Mouse (Mus musculus) MEL (cell line): ENCODE results near the gene Thada. TPM values are rescaled to one million over a fixed set of nuclear protein-coding genes. Genes with fewer than 3 reads are reported as not detected.

Experiments used
- DNase-seq: peaks from one replicate; pipeline ENCODE4 v3.0.0; 2011; ENCODE audit warnings: low read depth, low spot score
- H3K27ac ChIP-seq: 2 replicates; pipeline ENCODE4 v1.5.1; 2012; ENCODE audit warnings: low read depth, mild to moderate bottlenecking, control low read depth, low read length, moderate library complexity; ENCODE audit not compliant: control insufficient read depth
- H3K27me3 ChIP-seq, 2 experiments: fragments of 150-350 bp in 1 of 2; sonication (generic) in 1 of 2; 2 replicates each; pipeline ENCODE4 v1.6.1; 2012; ENCODE audit warnings: low read length in 2 of 2, mild to moderate bottlenecking in 2 of 2, improper control_type of control experiment in 1 of 2, moderate library complexity in 1 of 2; ENCODE audit not compliant: insufficient read depth in 2 of 2, control insufficient read depth in 1 of 2
- H3K36me3 ChIP-seq, 2 experiments: 2 replicates each; pipeline ENCODE4 v1.6.1; 2012 to 2014; ENCODE audit warnings: low read length in 2 of 2, improper control_type of control experiment in 1 of 2, inconsistent platforms in 1 of 2, mild to moderate bottlenecking in 1 of 2; ENCODE audit not compliant: insufficient read depth in 2 of 2, control insufficient read depth in 1 of 2
- H3K4me1 ChIP-seq, 2 experiments: fragments of 150-350 bp in 1 of 2; sonication (generic) in 1 of 2; 2 replicates each; pipeline ENCODE4 v1.6.1; 2012; ENCODE audit warnings: low read length in 2 of 2, improper control_type of control experiment in 1 of 2, mild to moderate bottlenecking in 1 of 2; ENCODE audit not compliant: insufficient read depth in 2 of 2, control insufficient read depth in 1 of 2
- H3K4me3 ChIP-seq, 2 experiments: fragments of 150-350 bp in 1 of 2; sonication (generic) in 1 of 2; 2 replicates each; pipeline ENCODE4 v1.5.1; 2012; ENCODE audit warnings: low read depth in 2 of 2, low read length in 2 of 2, mild to moderate bottlenecking in 2 of 2, moderate library complexity in 2 of 2, control low read depth in 1 of 2, improper control_type of control experiment in 1 of 2; ENCODE audit not compliant: control insufficient read depth in 1 of 2, insufficient read depth in 1 of 2
- H3K79me2 ChIP-seq: 2 replicates; pipeline ENCODE4 v1.6.1; 2012; ENCODE audit warnings: mild to moderate bottlenecking, low read length, moderate library complexity; ENCODE audit not compliant: control insufficient read depth, poor library complexity, insufficient read depth
- H3K9ac ChIP-seq: 2 replicates; pipeline ENCODE4 v1.6.1; 2012; ENCODE audit warnings: low read depth, mild to moderate bottlenecking, control low read depth, low read length, moderate library complexity; ENCODE audit not compliant: control insufficient read depth, poor library complexity, severe bottlenecking
- H3K9me3 ChIP-seq: fragments of 150-350 bp; sonication (generic); replicated peaks from 2 replicates; pipeline ENCODE4 v1.6.1; 2012; ENCODE audit warnings: mild to moderate bottlenecking, low read length, improper control_type of control experiment, moderate library complexity; ENCODE audit not compliant: insufficient read depth
- BHLHE40 ChIP-seq: IDR thresholded peaks from 2 replicates; pipeline ENCODE4 v1.6.1; 2012; ENCODE audit warnings: low read depth, mild to moderate bottlenecking, inconsistent platforms, low read length, improper control_type of control experiment, borderline replicate concordance
- CTCF ChIP-seq, 3 experiments: IDR thresholded peaks in 2 of 3; conservative IDR thresholded peaks in 1 of 3; 2 replicates each; pipeline ENCODE4 v1.5.1; 2011 to 2012; ENCODE audit warnings: low read length in 3 of 3, low read depth in 2 of 3, mild to moderate bottlenecking in 2 of 3, improper control_type of control experiment in 1 of 3, inconsistent platforms in 1 of 3, mixed read lengths in 1 of 3, moderate library complexity in 1 of 3; ENCODE audit not compliant: control insufficient read depth in 1 of 3, insufficient read depth in 1 of 3, poor library complexity in 1 of 3, severe bottlenecking in 1 of 3
- E2F4 ChIP-seq: IDR thresholded peaks from 2 replicates; pipeline ENCODE4 v1.6.1; 2011; ENCODE audit warnings: low read depth, low read length, improper control_type of control experiment, borderline replicate concordance
- ELF1 ChIP-seq: IDR thresholded peaks from 2 replicates; pipeline ENCODE4 v1.6.1; 2014; ENCODE audit warnings: low read depth, mild to moderate bottlenecking, inconsistent platforms, low read length, improper control_type of control experiment, moderate library complexity
- ETS1 ChIP-seq: IDR thresholded peaks from 2 replicates; pipeline ENCODE4 v1.6.1; 2012; ENCODE audit warnings: low read depth, mild to moderate bottlenecking, inconsistent platforms, low read length, improper control_type of control experiment, moderate library complexity
- GABPA ChIP-seq: IDR thresholded peaks from 2 replicates; pipeline ENCODE4 v1.6.1; 2012; ENCODE audit warnings: low read depth, mild to moderate bottlenecking, inconsistent platforms, low read length, improper control_type of control experiment, moderate library complexity
- GATA1 ChIP-seq: IDR thresholded peaks from 2 replicates; pipeline ENCODE4 v1.6.1; 2011; ENCODE audit warnings: low read depth, low read length, improper control_type of control experiment
- HCFC1 ChIP-seq: IDR thresholded peaks from 2 replicates; pipeline ENCODE4 v1.6.1; 2012; ENCODE audit warnings: low read depth, mild to moderate bottlenecking, inconsistent platforms, low read length, improper control_type of control experiment, moderate library complexity
- JUND ChIP-seq: IDR thresholded peaks from 2 replicates; pipeline ENCODE4 v1.6.1; 2011; ENCODE audit warnings: low read depth, mild to moderate bottlenecking, improper control_type of control experiment, low read length
- KAT2A ChIP-seq: conservative IDR thresholded peaks from 2 replicates; pipeline ENCODE4 v1.6.1; 2012; ENCODE audit warnings: low read depth, low read length, improper control_type of control experiment, inconsistent platforms
- MAFK ChIP-seq: IDR thresholded peaks from 2 replicates; pipeline ENCODE4 v1.6.1; 2011; ENCODE audit warnings: low read depth, mild to moderate bottlenecking, low read length, improper control_type of control experiment, borderline replicate concordance
- MAZ ChIP-seq: IDR thresholded peaks from 2 replicates; pipeline ENCODE4 v1.6.1; 2012; ENCODE audit warnings: low read depth, mild to moderate bottlenecking, inconsistent platforms, low read length, improper control_type of control experiment
- MXI1 ChIP-seq: IDR thresholded peaks from 2 replicates; pipeline ENCODE4 v1.6.1; 2011; ENCODE audit warnings: mild to moderate bottlenecking, low read depth, low read length, improper control_type of control experiment
- MYB ChIP-seq: IDR thresholded peaks from 2 replicates; pipeline ENCODE4 v1.6.1; 2011; ENCODE audit warnings: mild to moderate bottlenecking, low read depth, low read length, improper control_type of control experiment
- POLR2A ChIP-seq, 2 experiments: IDR thresholded peaks; 2 replicates each; pipeline ENCODE4 v1.6.1; 2011 to 2012; ENCODE audit warnings: low read length in 2 of 2, mild to moderate bottlenecking in 2 of 2, control low read depth in 1 of 2, improper control_type of control experiment in 1 of 2, low read depth in 1 of 2, moderate library complexity in 1 of 2; ENCODE audit not compliant: control insufficient read depth in 1 of 2, insufficient read depth in 1 of 2, poor library complexity in 1 of 2
- POLR2AphosphoS5 ChIP-seq: IDR thresholded peaks from 2 replicates; pipeline ENCODE4 v1.6.1; 2012; ENCODE audit warnings: low read depth, borderline replicate concordance, mild to moderate bottlenecking, inconsistent platforms, low read length, moderate library complexity, mixed read lengths
- RAD21 ChIP-seq: IDR thresholded peaks from 2 replicates; pipeline ENCODE4 v1.6.1; 2011; ENCODE audit warnings: mild to moderate bottlenecking, low read depth, low read length, improper control_type of control experiment
- RCOR1 ChIP-seq: IDR thresholded peaks from 2 replicates; pipeline ENCODE4 v1.6.1; 2012; ENCODE audit warnings: low read depth, mild to moderate bottlenecking, inconsistent platforms, low read length, improper control_type of control experiment
- SMC3 ChIP-seq: IDR thresholded peaks from 2 replicates; pipeline ENCODE4 v1.6.1; 2011; ENCODE audit warnings: low read depth, low read length, improper control_type of control experiment
- TBP ChIP-seq: IDR thresholded peaks from 2 replicates; pipeline ENCODE4 v1.8.0; 2011; ENCODE audit warnings: low read depth, low read length, improper control_type of control experiment
- TCF12 ChIP-seq: IDR thresholded peaks from 2 replicates; pipeline ENCODE4 v1.6.1; 2014; ENCODE audit warnings: low read depth, mild to moderate bottlenecking, inconsistent platforms, low read length, improper control_type of control experiment, moderate library complexity
- ZC3H11A ChIP-seq: IDR thresholded peaks from 2 replicates; pipeline ENCODE4 v1.6.1; 2012; ENCODE audit warnings: low read depth, mild to moderate bottlenecking, inconsistent platforms, low read length, improper control_type of control experiment
- ZMIZ1 ChIP-seq: IDR thresholded peaks from 2 replicates; pipeline ENCODE4 v1.6.1; 2012; ENCODE audit warnings: low read depth, mild to moderate bottlenecking, inconsistent platforms, low read length, improper control_type of control experiment, moderate library complexity
- polyA plus RNA-seq, 2 experiments: library from polyadenylated mRNA; stranded (reverse) in 1 of 2; unstranded in 1 of 2; fragments of >175 nt in 1 of 2; fragments of >200 nt in 1 of 2; gene quantifications; 2 replicates each; pipeline versions ENCODE4 v1.2.1 to v1.2.4; 2012; ENCODE audit warnings: low replicate concordance in 2 of 2, low read depth in 1 of 2; ENCODE audit not compliant: insufficient read length in 2 of 2, insufficient read depth in 1 of 2, missing spikeins in 1 of 2
- total RNA-seq: library from RNA; depleted of rRNA; stranded (reverse); fragments of 300-350 nt; gene quantifications from 2 replicates; pipeline ENCODE4 v1.2.3, GENCODE M21; 2012

Gene Thada
- total and polyA plus RNA-seq, 3 experiments = 19.8 to 20.6 TPM; not detected in 1

DNA sequence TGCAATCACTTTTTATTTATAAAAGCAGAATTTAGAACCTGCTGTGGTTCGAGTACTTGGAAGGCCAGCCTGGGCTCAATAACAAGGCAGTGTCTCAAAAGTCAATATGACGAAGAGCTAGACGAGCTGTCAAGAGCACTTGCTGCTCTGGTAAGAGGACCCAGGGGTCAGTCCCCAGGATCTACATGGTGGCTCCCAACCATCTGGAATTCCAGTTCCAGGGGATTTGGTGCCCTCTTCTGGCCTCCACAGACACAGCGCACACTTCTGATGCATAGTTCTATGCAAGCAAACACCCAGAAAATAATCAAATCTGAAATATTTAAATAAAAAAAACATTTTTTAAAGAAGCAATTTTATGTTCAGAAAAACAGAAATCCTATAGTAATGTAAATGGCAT lies 45.0 kb downstream of the Thada start:
- TF ChIP-seq MYB (no peak), BHLHE40 (no peak), MXI1 (no peak), RAD21 (peak; percentile 45), CTCF (IDR thresholded peaks at IDR 0.05 in 2 of 3, conservative IDR thresholded peaks at IDR 0.05 in 1 of 3; ENCODE audit: control insufficient read depth in 1 of 3, insufficient read depth in 1 of 3, low read depth in 2 of 3, low read length in 3 of 3, poor library complexity in 1 of 3, severe bottlenecking in 1 of 3) (peak; percentile 46 to 55 (median 54)), ZC3H11A (peak; percentile 25; the same call in 1 of the 2 replicates), SMC3 (peak; percentile 46)
- no peak overlapping the region for H3K9ac ChIP-seq
- DNase-seq = peak; percentile 30
- no peaks in the 10 kb centered on the region for H3K27me3 ChIP-seq
- H3K79me2 ChIP-seq = 0 out of 2 replicates have a peak, but pooled peaks cover 3% of the 10 kb centered on the region
- H3K9me3 ChIP-seq = no peaks in the 10 kb centered on the region
- H3K4me1 ChIP-seq = peaks cover 5 to 12% of the 10 kb centered on the region in 2 experiments; a peak in 3 of 4 replicates
- 0 out of 2 replicates have a peak overlapping the region, but pooled peaks have one; percentile 16 for H3K27ac ChIP-seq
- peaks cover 21% of the 10 kb centered on the region in 2 experiments for H3K36me3 ChIP-seq
- no peak overlapping the region for H3K4me3 ChIP-seq

DNA sequence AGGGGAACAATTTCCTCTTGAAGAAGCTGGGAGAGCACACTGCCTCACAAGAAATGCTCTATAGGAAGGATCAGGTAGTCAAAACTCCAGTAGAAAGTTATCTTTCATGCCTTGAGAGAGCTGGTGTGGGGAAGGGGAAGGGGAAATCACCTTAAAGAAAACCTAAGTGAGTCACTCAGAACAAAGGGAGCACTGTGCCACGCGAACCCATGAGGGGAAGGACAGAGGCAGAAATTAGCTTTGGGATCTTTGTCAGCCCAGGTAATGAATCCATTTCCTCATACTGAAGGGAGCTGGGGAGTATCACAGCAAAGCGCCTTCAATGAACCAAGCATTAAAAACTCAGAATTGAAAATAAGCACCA lies 45.7 kb downstream of the Thada start:
- peak overlapping the region; percentile 6; the same call in 1 of the 2 replicates for H3K9ac ChIP-seq
- no peak for DNase-seq

DNA sequence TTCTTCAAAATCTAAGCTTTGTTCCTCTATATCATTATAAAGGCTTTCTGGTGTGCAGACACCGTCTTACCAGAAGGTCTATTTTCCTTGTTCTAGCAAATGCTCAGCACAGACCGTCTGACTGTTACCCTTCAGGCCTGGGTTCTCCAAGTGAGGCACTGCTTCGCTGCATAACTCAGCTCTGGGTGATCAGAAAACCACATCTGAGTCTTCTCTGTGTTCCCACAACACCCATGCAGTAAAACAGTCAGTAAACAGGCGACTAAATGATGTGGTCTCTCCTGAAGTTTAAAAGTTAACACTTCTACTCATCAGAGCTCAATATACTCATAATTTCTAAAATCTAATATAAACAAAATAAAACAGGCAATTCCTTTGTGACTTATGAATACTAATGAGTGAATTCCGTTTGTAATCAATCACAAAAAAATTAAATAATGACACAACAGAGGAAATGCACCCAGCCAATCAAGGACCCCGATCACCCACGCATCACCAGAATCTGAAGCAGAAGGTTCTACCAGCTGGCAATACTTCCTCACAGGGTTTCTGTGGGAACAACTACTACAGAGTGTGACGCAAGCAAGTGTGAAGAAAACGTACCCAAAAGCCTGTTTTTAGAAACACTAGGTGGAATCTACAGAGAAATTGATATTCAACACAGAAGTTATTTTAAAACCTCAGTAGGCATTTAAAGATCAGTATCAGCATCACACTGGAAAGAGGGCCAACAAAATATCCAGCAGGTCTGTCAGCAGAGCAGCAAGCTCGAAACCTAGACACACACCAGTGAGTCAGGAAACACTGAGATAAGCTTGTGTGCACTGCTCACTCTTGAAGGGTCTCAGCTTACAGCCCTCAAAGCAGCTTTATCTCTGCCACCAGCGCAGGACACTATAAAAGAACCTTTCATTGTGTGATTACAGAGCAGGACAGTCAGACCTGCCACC lies 46.4 kb downstream of the Thada start:
- DNase-seq = peak; percentile 92
- H3K79me2 ChIP-seq = 0 out of 2 replicates have a peak, but pooled peaks cover 3% of the 10 kb centered on the region
- no peaks in the 10 kb centered on the region for H3K27me3 ChIP-seq
- H3K9me3 ChIP-seq = no peaks in the 10 kb centered on the region
- no peak overlapping the region for H3K4me3 ChIP-seq
- peaks cover 20 to 21% of the 10 kb centered on the region in 2 experiments for H3K36me3 ChIP-seq
- peaks cover 5 to 12% of the 10 kb centered on the region in 2 experiments; a peak in 3 of 4 replicates for H3K4me1 ChIP-seq
- peak overlapping the region; percentile 78 for H3K27ac ChIP-seq
- no peak overlapping the region for H3K9ac ChIP-seq
- TF ChIP-seq CTCF (IDR thresholded peaks at IDR 0.05 in 2 of 3, conservative IDR thresholded peaks at IDR 0.05 in 1 of 3; ENCODE audit: control insufficient read depth in 1 of 3, insufficient read depth in 1 of 3, low read depth in 2 of 3, low read length in 3 of 3, poor library complexity in 1 of 3, severe bottlenecking in 1 of 3) (peak in 1 of 3 experiments; percentile 16; a peak in 2 of 6 replicates), KAT2A (no peak), ELF1 (no peak), JUND (no peak), GABPA (no peak), RCOR1 (peak; percentile 81), E2F4 (no peak), ZMIZ1 (no peak), MYB (no peak), SMC3 (no peak), TCF12 (peak; percentile 84), ETS1 (peak; percentile 80; the same call in 1 of the 2 replicates), POLR2AphosphoS5 (no peak), MAFK (no peak), HCFC1 (no peak), GATA1 (peak; percentile 88), MAZ (no peak)

More for the DNA sequence above, 45.7 kb downstream of the Thada start:
- H3K4me3 ChIP-seq = no peak overlapping the region
- H3K9me3 ChIP-seq = no peaks in the 10 kb centered on the region
- H3K36me3 ChIP-seq = peaks cover 20 to 21% of the 10 kb centered on the region in 2 experiments
- TF ChIP-seq POLR2A (IDR thresholded peaks at IDR 0.05; ENCODE audit: control insufficient read depth in 1 of 2, insufficient read depth in 1 of 2, low read depth in 1 of 2, low read length in 2 of 2, poor library complexity in 1 of 2) = peak in 1 of 2 experiments; percentile 24; a peak in 1 of 4 replicates
- TF ChIP-seq TBP = no peak
- peaks cover 5 to 12% of the 10 kb centered on the region in 2 experiments; a peak in 3 of 4 replicates for H3K4me1 ChIP-seq
- H3K27ac ChIP-seq = peak overlapping the region; percentile 78
- H3K27me3 ChIP-seq = no peaks in the 10 kb centered on the region
- H3K79me2 ChIP-seq = 0 out of 2 replicates have a peak, but pooled peaks cover 3% of the 10 kb centered on the region
